Mouse (Mus musculus) hindbrain, embryonic 11.5 days (tissue): ENCODE results near the gene Eya2. TPM values are rescaled to one million over a fixed set of nuclear protein-coding genes. Genes with fewer than 3 reads are reported as not detected.

Source experiments
- ATAC-seq: fragments of 200-750 bp; cut with Nextera tagmentation; 2 replicates; pipeline ENCODE4 v1.8.0; 2017; ENCODE audit warnings: mild to moderate bottlenecking, moderate TSS enrichment, moderate library complexity; ENCODE audit not compliant: low FRiP score
- DNase-seq: peaks from one replicate; pipeline ENCODE4 v3.0.0-alpha.2; 2015; ENCODE audit warnings: low spot score
- H3K27ac ChIP-seq: fragments of 300-500 bp; sonication (generic); 2 replicates; pipeline ENCODE4 v1.5.1; 2014; ENCODE audit warnings: mild to moderate bottlenecking, low read depth, low read length
- H3K27me3 ChIP-seq: fragments of 300-500 bp; sonication (generic); 2 replicates; pipeline ENCODE4 v1.6.1; 2014; ENCODE audit warnings: mild to moderate bottlenecking, low read length, moderate library complexity, mixed read lengths; ENCODE audit not compliant: control insufficient read depth, insufficient read depth
- H3K36me3 ChIP-seq: fragments of 300-500 bp; sonication (generic); 2 replicates; pipeline ENCODE4 v1.6.1; 2014; ENCODE audit warnings: mild to moderate bottlenecking, low read length, moderate library complexity, mixed read lengths; ENCODE audit not compliant: control insufficient read depth, insufficient read depth
- H3K4me1 ChIP-seq: fragments of 300-500 bp; sonication (generic); replicated peaks from 2 replicates; pipeline ENCODE4 v1.6.1; 2014; ENCODE audit warnings: low read length, mixed read lengths; ENCODE audit not compliant: control insufficient read depth, insufficient read depth
- H3K4me2 ChIP-seq: fragments of 300-500 bp; sonication (generic); replicated peaks from 2 replicates; pipeline ENCODE4 v1.6.1; 2014; ENCODE audit warnings: mild to moderate bottlenecking, low read depth, low read length
- H3K4me3 ChIP-seq: fragments of 300-500 bp; sonication (generic); 2 replicates; pipeline ENCODE4 v1.5.1; 2014; ENCODE audit warnings: low read depth, low read length
- H3K9ac ChIP-seq: fragments of 300-500 bp; sonication (generic); 2 replicates; pipeline ENCODE4 v1.6.1; 2014; ENCODE audit warnings: low read depth, low read length
- H3K9me3 ChIP-seq: fragments of 300-500 bp; sonication (generic); 2 replicates; pipeline ENCODE4 v1.6.1; 2016; ENCODE audit warnings: low read length; ENCODE audit not compliant: control insufficient read depth
- WGBS: fragments of 180-500 bp; shearing (Covaris S2); extraction: QIAGEN DNeasy Blood & Tissue Kit; methylation state at CpG from one replicate; pipeline ENCODE4 v1.1.7; 2014; 5-methylcytosine and 5-hydroxymethylcytosine counted together
- polyA plus RNA-seq: library from polyadenylated mRNA; unstranded; fragments of >200 nt; fragmentation: Nextera tagmentation; extraction: Ambion mirVana; gene quantifications from 2 replicates; pipeline ENCODE4 v1.2.1, GENCODE M21; 2014

Eya2 gene
- polyA plus RNA-seq, 1 experiment from 2014 or later, result 14.8 TPM

- no peaks in the 10 kb centered on the region for H3K36me3 ChIP-seq
- H3K4me2 ChIP-seq, result no peak overlapping the region
- no peaks in the 10 kb centered on the region for H3K9me3 ChIP-seq
- peaks cover 2% of the 10 kb centered on the region; the same call in 1 of the 2 replicates for H3K4me1 ChIP-seq
- ATAC-seq (no peak), DNase-seq (no peak)
- H3K9ac ChIP-seq, result no peak overlapping the region
- H3K27me3 ChIP-seq, result no peaks in the 10 kb centered on the region
- no peak overlapping the region for H3K4me3 ChIP-seq
- 85% methylated on average over 18 of the region's 18 CpGs for WGBS
- H3K27ac ChIP-seq, result no peak overlapping the region
Observed at GRCm38 (mm10) chr2:165745306-165746098, 150.7 kb downstream of the Eya2 start.

GRCm38 (mm10) chr2:165747975-165748374 lies 153.1 kb downstream of the Eya2 start:
- Histone ChIP-seq H3K4me3 (no peak overlapping the region), H3K9me3 (no peaks in the 10 kb centered on the region), H3K27ac (no peak overlapping the region), H3K4me1 (peaks cover 3% of the 10 kb centered on the region; the same call in 1 of the 2 replicates), H3K4me2 (no peak overlapping the region), H3K36me3 (no peaks in the 10 kb centered on the region), H3K27me3 (no peaks in the 10 kb centered on the region), H3K9ac (no peak overlapping the region)
- 44% methylated on average over 7 of the region's 7 CpGs for WGBS
- DNase-seq, result peak; percentile 24
- no peak for ATAC-seq

- Histone ChIP-seq H3K9me3 (no peaks in the 10 kb centered on the region), H3K9ac (no peak overlapping the region), H3K27me3 (no peaks in the 10 kb centered on the region), H3K4me2 (no peak overlapping the region), H3K4me3 (no peak overlapping the region), H3K27ac (no peak overlapping the region), H3K4me1 (peaks cover 3% of the 10 kb centered on the region; the same call in 1 of the 2 replicates), H3K36me3 (no peaks in the 10 kb centered on the region)
- 14% methylated on average over 11 of the region's 11 CpGs for WGBS
- DNase-seq (no peak), ATAC-seq (no peak)
Observed at GRCm38 (mm10) chr2:165748426-165748825, 153.6 kb downstream of the Eya2 start.

- no peaks in the 10 kb centered on the region for H3K27me3 ChIP-seq
- no peaks in the 10 kb centered on the region for H3K9me3 ChIP-seq
- no peak overlapping the region for H3K4me3 ChIP-seq
- no peaks in the 10 kb centered on the region for H3K36me3 ChIP-seq
- H3K27ac ChIP-seq, result no peak overlapping the region
- no peak overlapping the region for H3K4me2 ChIP-seq
- peaks cover 3% of the 10 kb centered on the region; the same call in 1 of the 2 replicates for H3K4me1 ChIP-seq
- 25% methylated on average over 7 of the region's 7 CpGs for WGBS
- ATAC-seq (0 out of 2 replicates have a peak, but pooled peaks have one; percentile 25), DNase-seq (peak; percentile 52)
- H3K9ac ChIP-seq, result no peak overlapping the region
Observed at GRCm38 (mm10) chr2:165751068-165751467, 156.2 kb downstream of the Eya2 start.

GRCm38 (mm10) chr2:165752704-165753103 lies 157.9 kb downstream of the Eya2 start:
- peaks cover 3% of the 10 kb centered on the region; the same call in 1 of the 2 replicates for H3K4me1 ChIP-seq
- no peaks in the 10 kb centered on the region for H3K36me3 ChIP-seq
- H3K27ac ChIP-seq, result no peak overlapping the region
- H3K27me3 ChIP-seq, result no peaks in the 10 kb centered on the region
- DNase-seq (no peak), ATAC-seq (no peak)
- H3K9ac ChIP-seq, result no peak overlapping the region
- no peaks in the 10 kb centered on the region for H3K9me3 ChIP-seq
- no peak overlapping the region for H3K4me2 ChIP-seq
- no peak overlapping the region for H3K4me3 ChIP-seq
- 94% methylated on average over 4 of the region's 4 CpGs for WGBS

GRCm38 (mm10) chr2:165757799-165758198 lies 163.0 kb downstream of the Eya2 start:
- peaks cover 4% of the 10 kb centered on the region; the same call in 1 of the 2 replicates for H3K4me1 ChIP-seq
- H3K36me3 ChIP-seq, result no peaks in the 10 kb centered on the region
- no peaks in the 10 kb centered on the region for H3K9me3 ChIP-seq
- no peak overlapping the region for H3K9ac ChIP-seq
- ATAC-seq (no peak; the same call in 1 of the 2 replicates), DNase-seq (peak; percentile 62)
- WGBS, result 64% methylated on average over 15 of the region's 15 CpGs
- H3K4me2 ChIP-seq, result no peak overlapping the region
- no peak overlapping the region for H3K4me3 ChIP-seq
- H3K27me3 ChIP-seq, result no peaks in the 10 kb centered on the region
- peak overlapping the region; percentile 54; the same call in 1 of the 2 replicates for H3K27ac ChIP-seq

- ATAC-seq, result peak; percentile 78
Observed at GRCm38 (mm10) chr2:165758534-165758933, 163.7 kb downstream of the Eya2 start.

GRCm38 (mm10) chr2:165759421-165759985 lies 164.7 kb downstream of the Eya2 start:
- WGBS, result 71% methylated on average over 13 of the region's 13 CpGs
- Histone ChIP-seq H3K4me3 (no peak overlapping the region), H3K4me1 (peaks cover 4% of the 10 kb centered on the region; the same call in 1 of the 2 replicates), H3K36me3 (no peaks in the 10 kb centered on the region), H3K9ac (no peak overlapping the region), H3K4me2 (no peak overlapping the region), H3K27me3 (no peaks in the 10 kb centered on the region), H3K9me3 (no peaks in the 10 kb centered on the region), H3K27ac (no peak overlapping the region)
- ATAC-seq (no peak; the same call in 1 of the 2 replicates), DNase-seq (peak; percentile 20)

More at GRCm38 (mm10) chr2:165758534-165758933, 163.7 kb downstream of the Eya2 start:
- Histone ChIP-seq H3K4me3 (no peak overlapping the region), H3K36me3 (no peaks in the 10 kb centered on the region), H3K27ac (no peak overlapping the region), H3K4me2 (no peak overlapping the region), H3K4me1 (peaks cover 4% of the 10 kb centered on the region; the same call in 1 of the 2 replicates), H3K9me3 (no peaks in the 10 kb centered on the region), H3K9ac (no peak overlapping the region), H3K27me3 (no peaks in the 10 kb centered on the region)
- peak; percentile 70 for DNase-seq
- WGBS, result 17% methylated on average over 5 of the region's 5 CpGs
